Mouse (Mus musculus) kidney, postnatal 0 days (tissue): ENCODE measurements around the gene Ghrl. TPM values are rescaled to one million over a fixed set of nuclear protein-coding genes. Genes with fewer than 3 reads are reported as not detected.
A peak's percentile ranks its signal among the peaks of the same experiment; 100 is the strongest.

Source experiments
- ATAC-seq: fragments of 200-750 bp; cut with Nextera tagmentation; replicated peaks from 2 replicates; pipeline ENCODE4 v1.8.0; 2017; ENCODE audit warnings: low read depth, moderate number of reproducible peaks, moderate TSS enrichment, moderate library complexity; ENCODE audit not compliant: low FRiP score
- DNase-seq: peaks from one replicate; pipeline ENCODE4 v3.0.0-alpha.2; 2016; ENCODE audit warnings: low spot score
- H3K27ac ChIP-seq: fragments of 300-500 bp; sonication (generic); 2 replicates; pipeline ENCODE4 v1.5.1; 2014; ENCODE audit warnings: mild to moderate bottlenecking
- H3K27me3 ChIP-seq: fragments of 300-500 bp; sonication (generic); 2 replicates; pipeline ENCODE4 v1.6.1; 2014; ENCODE audit warnings: low read length, mixed read lengths; ENCODE audit not compliant: insufficient read depth
- H3K36me3 ChIP-seq: fragments of 300-500 bp; sonication (generic); 2 replicates; pipeline ENCODE4 v1.6.1; 2014; ENCODE audit warnings: low read length, mixed read lengths; ENCODE audit not compliant: insufficient read depth
- H3K4me1 ChIP-seq: fragments of 300-500 bp; sonication (generic); replicated peaks from 2 replicates; pipeline ENCODE4 v1.6.1; 2014; ENCODE audit warnings: antibody characterized with exemption, low read length, mixed read lengths; ENCODE audit not compliant: insufficient read depth
- H3K4me2 ChIP-seq: fragments of 300-500 bp; sonication (generic); 2 replicates; pipeline ENCODE4 v1.6.1; 2014; ENCODE audit warnings: mild to moderate bottlenecking, low read length, moderate library complexity, mixed read lengths
- H3K4me3 ChIP-seq: fragments of 300-500 bp; sonication (generic); replicated peaks from 2 replicates; pipeline ENCODE4 v1.5.1; 2014; ENCODE audit warnings: low read depth, low read length
- H3K9ac ChIP-seq: fragments of 300-500 bp; sonication (generic); 2 replicates; pipeline ENCODE4 v1.6.1; 2014; ENCODE audit warnings: low read depth, low read length
- H3K9me3 ChIP-seq: fragments of 300-500 bp; sonication (generic); replicated peaks from 2 replicates; pipeline ENCODE4 v1.6.1; 2016; ENCODE audit warnings: low read length, inconsistent platforms, mixed read lengths
- CTCF ChIP-seq: IDR thresholded peaks from 2 replicates; pipeline ENCODE4 v1.5.1; 2016; ENCODE audit warnings: antibody characterized with exemption, low read depth, mild to moderate bottlenecking, moderate library complexity
- WGBS: fragments of 180-500 bp; shearing (Covaris S2); extraction: QIAGEN DNeasy Blood & Tissue Kit; methylation state at CpG from one replicate; pipeline ENCODE4 v1.1.7; 2014; 5-methylcytosine and 5-hydroxymethylcytosine counted together
- polyA plus RNA-seq: library from polyadenylated mRNA; unstranded; fragments of >200 nt; fragmentation: Nextera tagmentation; extraction: Ambion mirVana; gene quantifications from 2 replicates; pipeline ENCODE4 v1.2.1, GENCODE M21; 2015

Ghrl gene
- polyA plus RNA-seq, 1 experiment from 2014 or later, result not detected

GRCm38 (mm10) chr6:113743111-113743510 is 23.4 kb upstream of the Ghrl start:
- WGBS, result 46% methylated on average over 1 of the region's 1 CpGs
- H3K27ac ChIP-seq, result no peak overlapping the region
- no peaks in the 10 kb centered on the region for H3K9me3 ChIP-seq
- TF ChIP-seq CTCF, result no peak
- H3K9ac ChIP-seq, result no peak overlapping the region
- DNase-seq (no peak), ATAC-seq (no peak)
- H3K4me2 ChIP-seq, result no peak overlapping the region
- no peak overlapping the region for H3K4me3 ChIP-seq
- H3K27me3 ChIP-seq, result no peaks in the 10 kb centered on the region
- H3K36me3 ChIP-seq, result no peaks in the 10 kb centered on the region
- peaks cover 3% of the 10 kb centered on the region; the same call in 1 of the 2 replicates for H3K4me1 ChIP-seq

- no peak overlapping the region for H3K9ac ChIP-seq
- DNase-seq, result no peak
These were observed 22.6 kb upstream of the Ghrl start for GRCm38 (mm10) chr6:113742321-113742720.

GRCm38 (mm10) chr6:113741425-113741824 is 21.7 kb upstream of the Ghrl start:
- 68% methylated on average over 2 of the region's 2 CpGs for WGBS
- TF ChIP-seq CTCF, result no peak
- peaks cover under 1% of the 10 kb centered on the region; the same call in 1 of the 2 replicates for H3K36me3 ChIP-seq
- no peak overlapping the region for H3K4me2 ChIP-seq
- DNase-seq (no peak), ATAC-seq (no peak)
- peaks cover 3% of the 10 kb centered on the region; the same call in 1 of the 2 replicates for H3K4me1 ChIP-seq
- no peaks in the 10 kb centered on the region for H3K27me3 ChIP-seq
- H3K27ac ChIP-seq, result no peak overlapping the region
- H3K9ac ChIP-seq, result no peak overlapping the region
- H3K9me3 ChIP-seq, result no peaks in the 10 kb centered on the region
- H3K4me3 ChIP-seq, result no peak overlapping the region

More at GRCm38 (mm10) chr6:113742321-113742720, 22.6 kb upstream of the Ghrl start:
- no peak overlapping the region for H3K4me2 ChIP-seq
- no peak for ATAC-seq
- H3K4me3 ChIP-seq, result no peak overlapping the region
- H3K4me1 ChIP-seq, result peaks cover 3% of the 10 kb centered on the region; the same call in 1 of the 2 replicates
- 86% methylated on average over 1 of the region's 1 CpGs for WGBS
- TF ChIP-seq CTCF, result no peak
- no peak overlapping the region for H3K27ac ChIP-seq
- H3K27me3 ChIP-seq, result no peaks in the 10 kb centered on the region
- H3K36me3 ChIP-seq, result no peaks in the 10 kb centered on the region
- no peaks in the 10 kb centered on the region for H3K9me3 ChIP-seq

GRCm38 (mm10) chr6:113740236-113741217 is 20.8 kb upstream of the Ghrl start, which contains the start of gene Sec13:
Gene Sec13, minus strand, starts transcription at chr6:113740743.
- Histone ChIP-seq H3K9ac (peak within 1 kb of the TSS; percentile 98), H3K27me3 (no peaks in the 10 kb centered on the region), H3K4me1 (peaks cover 3% of the 10 kb centered on the region; the same call in 1 of the 2 replicates), H3K27ac (peak within 1 kb of the TSS; percentile 82), H3K9me3 (no peaks in the 10 kb centered on the region), H3K4me3 (peak within 1 kb of the TSS; percentile 97), H3K36me3 (peaks cover 9% of the 10 kb centered on the region), H3K4me2 (peak within 1 kb of the TSS; percentile 85)
- DNase-seq, result peak; percentile 93
- WGBS, result 7% methylated on average over 41 of the region's 41 CpGs
- TF ChIP-seq CTCF, result no peak
- ATAC-seq, result peak; percentile 80

GRCm38 (mm10) chr6:113737318-113738046 is 17.8 kb upstream of the Ghrl start:
- H3K27me3 ChIP-seq, result no peaks in the 10 kb centered on the region
- H3K4me3 ChIP-seq, result no peak overlapping the region
- ATAC-seq, result no peak
- no peak overlapping the region for H3K9ac ChIP-seq
- no peak for DNase-seq
- whole genome bisulfite sequencing, result 88% methylated on average over 9 of the region's 9 CpGs
- no peaks in the 10 kb centered on the region for H3K9me3 ChIP-seq
- no peak for TF ChIP-seq CTCF
- peaks cover 27% of the 10 kb centered on the region for H3K36me3 ChIP-seq
- H3K4me1 ChIP-seq, result peaks cover 3% of the 10 kb centered on the region; the same call in 1 of the 2 replicates
- no peak overlapping the region for H3K27ac ChIP-seq
- no peak overlapping the region for H3K4me2 ChIP-seq

- TF ChIP-seq CTCF, result no peak
- no peaks in the 10 kb centered on the region for H3K4me1 ChIP-seq
- ATAC-seq (no peak), DNase-seq (no peak)
- no peaks in the 10 kb centered on the region for H3K9me3 ChIP-seq
- H3K4me3 ChIP-seq, result no peak overlapping the region
- H3K27me3 ChIP-seq, result no peaks in the 10 kb centered on the region
- no peak overlapping the region for H3K27ac ChIP-seq
- 97% methylated on average over 3 of the region's 3 CpGs for WGBS
- no peak overlapping the region for H3K9ac ChIP-seq
- no peak overlapping the region for H3K4me2 ChIP-seq
- H3K36me3 ChIP-seq, result peaks cover 75% of the 10 kb centered on the region
These were observed 11.6 kb upstream of the Ghrl start for GRCm38 (mm10) chr6:113731296-113731695.
